Mouse (Mus musculus): ENCODE data around the gene Abca7. TPM values are rescaled to one million over a fixed set of nuclear protein-coding genes. Genes with fewer than 3 reads are reported as not detected.

Abca7 gene
- total RNA-seq, 4 experiments from 2014 or later = 7.3 to 8.6 (median 8.1) TPM

DNA sequence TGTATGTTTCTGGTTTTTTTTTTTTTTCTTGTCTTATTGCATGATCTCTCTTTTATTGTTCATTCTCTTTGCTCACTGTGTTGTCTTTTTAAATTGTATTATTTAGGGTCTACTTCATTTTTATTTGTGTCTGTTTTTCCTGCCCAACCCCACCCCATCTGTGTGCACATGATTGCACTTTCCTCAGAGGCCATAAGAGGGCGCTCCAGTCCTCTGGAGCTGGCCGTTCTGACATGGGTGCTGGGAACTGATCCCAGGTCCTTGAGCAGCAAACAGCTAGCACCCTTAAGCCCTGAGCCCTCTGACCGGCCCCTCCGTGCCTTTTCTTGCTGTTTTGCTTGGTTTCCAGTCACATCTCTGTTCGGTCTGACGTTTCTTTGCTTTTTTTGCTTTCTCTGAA, 4.7 kb upstream of the Abca7 start:
- no peak for DNase-seq (ENCODE audit: low spot score in 2 of 2)

DNA sequence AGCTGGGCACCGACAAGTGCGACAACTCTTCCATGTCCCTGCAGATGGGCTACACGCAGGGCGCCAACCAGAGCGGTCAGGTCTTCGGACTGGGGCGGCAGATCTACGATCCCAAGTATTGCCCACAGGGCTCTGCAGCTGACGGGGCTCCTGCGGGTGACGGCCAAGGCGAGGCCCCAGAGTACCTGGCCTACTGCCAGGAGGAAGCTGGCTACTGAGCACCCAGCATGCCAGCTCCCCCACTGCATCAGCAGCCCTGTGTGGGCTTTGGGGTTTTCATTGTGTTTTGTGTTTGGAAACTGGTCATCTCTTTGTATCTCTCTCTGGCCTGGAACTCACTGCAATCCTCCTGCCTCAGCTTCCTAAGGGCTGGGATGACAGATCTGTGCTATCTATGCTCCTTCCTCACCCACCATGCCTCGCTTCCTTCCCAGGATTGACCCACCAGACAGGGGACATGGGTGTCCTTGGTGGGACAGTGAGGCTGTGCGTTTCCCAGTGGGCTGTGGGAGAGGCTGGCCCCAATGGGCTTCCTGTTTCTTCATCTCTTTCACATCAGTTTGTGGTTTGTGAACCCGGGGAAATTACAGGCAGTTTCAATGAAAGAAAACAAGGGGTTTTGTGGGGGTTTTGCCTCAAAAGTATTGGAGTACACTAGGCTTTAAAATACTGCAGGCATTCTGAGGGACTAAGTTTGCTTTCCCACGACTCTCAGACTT, 1.7 kb upstream of the Abca7 start:
- no peak for DNase-seq (ENCODE audit: low spot score in 2 of 2)

DNA sequence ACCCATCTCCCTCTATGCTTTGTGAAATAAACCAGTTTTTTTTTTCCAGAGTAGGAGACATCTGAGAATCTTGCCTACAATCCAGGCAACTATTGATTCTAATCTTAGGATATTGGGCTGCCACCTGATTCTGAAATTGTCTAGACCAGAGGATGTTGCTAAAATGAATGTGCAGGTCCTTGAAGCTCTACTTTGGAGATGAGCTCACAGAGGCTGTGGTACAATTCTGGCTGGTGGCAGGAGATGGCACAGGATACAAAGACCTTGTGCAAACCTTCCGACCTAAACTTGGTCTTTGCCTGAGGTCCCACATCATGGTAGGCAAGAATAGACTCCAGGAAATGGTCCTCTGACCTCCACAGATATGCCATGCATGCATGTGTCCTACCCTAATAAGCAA, 658 bp upstream of the Abca7 start:
- DNase-seq (ENCODE audit: low spot score in 2 of 2) = no peak

DNA sequence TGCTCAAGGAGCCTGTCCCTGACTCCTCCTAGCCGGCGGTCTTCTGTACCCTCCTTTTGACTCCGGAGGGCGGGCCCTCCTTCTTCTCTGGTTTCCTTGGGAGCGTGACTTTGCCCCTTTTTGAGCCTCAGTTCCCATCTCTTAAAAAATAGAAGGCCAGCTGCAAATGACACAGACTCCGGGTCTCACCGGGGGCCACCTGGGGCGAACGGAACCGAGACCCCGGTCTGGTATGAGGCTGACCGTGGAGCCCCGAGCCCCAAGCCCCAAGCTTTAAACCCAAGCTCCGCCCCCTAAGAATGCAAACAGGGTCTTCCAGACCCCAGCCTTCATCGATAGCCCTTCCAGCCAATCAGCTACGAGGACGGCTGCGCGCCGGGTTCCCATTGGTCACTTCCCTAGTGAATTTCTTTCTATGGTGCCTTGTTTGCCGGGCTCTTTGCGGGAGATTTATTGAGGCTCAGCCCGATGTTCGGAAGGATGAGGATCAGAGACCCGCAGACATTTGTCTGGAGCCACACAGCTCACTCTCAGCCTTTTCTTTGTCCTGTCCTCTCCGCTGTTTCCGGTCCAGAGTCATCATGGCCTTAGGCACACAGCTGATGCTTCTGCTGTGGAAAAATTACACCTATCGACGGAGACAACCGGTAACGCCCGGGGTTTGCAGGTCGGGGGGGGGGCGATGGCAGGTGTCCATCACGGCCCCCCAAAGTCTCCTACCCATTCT, 903 bp downstream of the Abca7 start:
- no peak for DNase-seq (ENCODE audit: low spot score in 2 of 2)

DNA sequence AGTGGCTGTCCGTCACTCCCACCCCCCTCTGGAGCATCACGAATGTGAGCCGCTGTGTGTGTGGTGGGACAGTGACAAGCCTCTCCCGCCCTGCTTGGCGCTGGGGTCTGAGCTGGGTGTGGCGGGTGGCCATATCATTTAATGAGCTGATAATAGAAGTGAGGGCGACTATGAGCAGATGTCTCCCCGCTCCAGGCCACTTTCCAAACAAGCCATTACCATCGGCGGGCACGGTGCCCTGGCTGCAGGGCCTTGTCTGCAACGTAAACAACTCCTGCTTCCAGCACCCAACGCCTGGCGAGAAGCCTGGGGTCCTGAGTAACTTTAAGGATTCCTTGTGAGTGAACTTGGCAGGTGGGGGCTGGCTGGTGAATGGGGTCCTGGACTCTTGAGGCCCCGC, 1.5 kb downstream of the Abca7 start:
- no peak for DNase-seq (ENCODE audit: low spot score in 2 of 2)

DNA sequence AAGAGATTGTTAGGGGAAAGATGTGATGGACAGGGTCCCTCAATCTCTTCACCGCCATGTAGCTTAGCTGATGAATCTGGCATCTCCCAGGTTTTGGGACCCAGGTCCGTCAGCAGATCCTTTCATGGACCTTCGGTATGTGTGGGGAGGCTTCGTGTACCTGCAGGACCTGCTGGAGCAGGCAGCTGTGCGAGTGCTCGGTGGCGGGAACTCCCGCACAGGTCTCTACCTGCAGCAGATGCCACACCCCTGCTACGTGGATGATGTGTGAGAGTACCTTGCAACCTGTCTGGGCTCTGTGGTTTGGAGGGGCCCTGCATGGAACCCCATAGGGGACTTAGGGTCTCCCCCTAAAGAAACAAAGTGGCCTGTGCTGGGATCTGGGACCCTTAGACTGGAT, 5.7 kb downstream of the Abca7 start:
- no peak for DNase-seq (ENCODE audit: low spot score in 2 of 2)

DNA sequence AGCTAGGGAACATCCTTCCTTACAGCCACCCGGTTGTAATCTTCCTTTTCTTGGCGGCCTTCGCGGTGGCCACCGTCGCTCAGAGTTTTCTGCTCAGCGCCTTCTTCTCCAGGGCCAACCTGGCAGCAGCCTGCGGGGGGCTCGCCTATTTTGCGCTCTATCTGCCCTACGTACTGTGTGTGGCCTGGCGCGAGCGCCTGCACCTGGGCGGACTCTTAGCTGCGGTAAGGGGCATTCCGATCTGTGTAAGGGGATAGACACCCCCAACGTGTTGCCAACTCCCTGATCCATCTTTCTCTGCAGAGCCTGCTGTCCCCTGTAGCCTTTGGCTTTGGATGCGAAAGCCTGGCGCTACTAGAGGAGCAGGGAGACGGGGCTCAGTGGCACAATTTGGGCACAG, 6.5 kb downstream of the Abca7 start:
- no peak for DNase-seq (ENCODE audit: low spot score in 2 of 2)

DNA sequence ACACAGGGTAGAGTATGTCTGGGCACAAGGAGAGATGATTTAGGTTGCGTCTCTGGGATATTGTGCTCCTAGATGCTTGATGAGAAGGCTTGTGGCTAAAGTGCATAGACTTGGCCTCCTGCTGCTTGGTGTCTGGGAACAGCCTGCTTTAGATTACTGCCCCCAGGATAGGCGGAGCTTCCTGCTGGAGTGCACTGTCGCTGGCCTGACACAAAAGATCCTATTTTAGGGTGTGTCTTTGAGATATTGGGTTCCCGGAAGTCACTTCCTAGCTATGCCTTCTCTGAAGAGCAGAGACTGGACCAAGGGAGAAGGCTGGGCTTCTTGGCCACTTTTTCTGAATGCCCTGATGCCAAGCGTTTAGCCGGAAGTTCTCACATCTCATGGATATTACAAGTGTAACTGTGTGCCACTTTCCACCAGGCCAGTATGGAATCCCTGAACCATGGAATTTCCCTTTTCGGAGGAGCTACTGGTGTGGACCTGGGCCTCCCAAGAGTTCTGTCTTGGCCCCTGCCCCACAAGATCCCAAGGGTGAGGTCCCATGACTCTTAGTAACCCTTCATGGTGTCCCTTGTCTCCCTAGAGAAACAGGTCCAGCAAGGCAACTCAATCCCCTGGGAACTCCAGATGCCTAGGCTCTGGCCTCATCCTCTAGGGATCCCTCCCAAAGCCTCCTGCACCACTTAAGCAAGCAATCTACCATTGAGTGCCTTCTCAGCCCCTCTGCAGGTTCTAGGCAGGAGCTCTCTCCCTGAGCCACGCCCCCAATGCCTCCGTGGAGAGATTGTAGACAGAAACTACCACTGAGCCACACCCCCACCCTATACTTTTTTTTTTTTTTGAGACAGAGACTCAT, 7.3 kb downstream of the Abca7 start:
- no peak for DNase-seq (ENCODE audit: low spot score in 2 of 2)

DNA sequence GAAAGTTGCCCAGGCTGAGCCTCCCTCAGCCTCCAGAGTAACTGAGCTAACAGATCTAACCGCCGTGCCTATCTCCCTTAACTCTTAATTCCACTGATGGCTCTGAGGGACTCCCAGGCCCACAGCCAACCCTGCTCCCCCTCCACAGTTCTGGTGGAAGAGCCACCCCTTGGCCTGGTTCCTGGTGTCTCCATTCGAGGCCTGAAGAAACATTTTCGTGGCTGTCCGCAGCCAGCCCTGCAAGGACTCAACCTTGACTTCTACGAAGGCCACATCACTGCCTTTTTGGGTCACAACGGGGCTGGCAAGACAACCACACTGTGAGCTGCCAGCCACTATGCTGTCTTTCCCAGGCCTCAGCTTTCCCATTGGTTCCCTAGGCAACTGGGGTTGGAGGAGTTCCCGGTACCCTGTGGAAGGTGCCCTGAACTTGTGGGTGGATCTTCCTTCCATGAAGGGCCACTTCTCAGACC, 8.0 kb downstream of the Abca7 start:
- DNase-seq (ENCODE audit: low spot score in 2 of 2) = no peak

DNA sequence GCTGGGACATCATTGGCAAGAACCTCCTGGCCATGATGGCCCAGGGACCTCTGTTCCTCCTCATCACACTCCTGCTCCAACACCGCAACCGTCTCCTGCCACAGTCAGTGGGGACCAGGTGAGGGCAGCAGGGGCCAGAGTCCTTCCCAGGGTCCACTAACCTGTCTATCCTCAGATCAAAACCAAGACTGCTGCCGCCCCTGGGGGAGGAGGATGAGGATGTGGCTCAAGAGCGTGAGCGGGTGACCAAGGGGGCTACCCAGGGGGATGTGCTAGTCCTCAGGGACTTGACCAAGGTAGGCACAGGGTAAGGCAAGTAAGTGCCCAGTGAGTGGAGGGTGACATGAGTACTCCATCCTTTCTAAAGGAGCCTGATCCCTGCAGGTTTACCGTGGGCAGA, 15.4 kb downstream of the Abca7 start:
- no peak for DNase-seq (ENCODE audit: low spot score in 2 of 2)

DNA sequence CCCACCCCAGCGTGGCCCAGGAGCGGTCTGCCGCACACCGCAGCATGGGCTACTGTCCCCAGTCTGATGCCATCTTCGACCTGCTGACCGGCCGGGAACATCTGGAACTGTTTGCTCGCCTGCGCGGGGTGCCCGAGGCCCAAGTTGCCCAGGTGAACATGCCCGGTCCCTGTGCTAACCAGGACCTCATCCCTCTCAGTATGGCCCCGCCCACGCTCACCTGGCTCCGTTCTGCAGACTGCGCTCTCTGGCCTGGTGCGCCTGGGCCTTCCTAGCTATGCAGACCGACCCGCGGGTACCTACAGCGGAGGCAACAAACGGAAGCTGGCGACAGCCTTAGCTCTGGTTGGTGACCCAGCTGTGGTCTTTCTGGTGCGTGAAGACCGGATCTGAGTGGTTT, 17.3 kb downstream of the Abca7 start:
- no peak for DNase-seq (ENCODE audit: low spot score in 2 of 2)

DNA sequence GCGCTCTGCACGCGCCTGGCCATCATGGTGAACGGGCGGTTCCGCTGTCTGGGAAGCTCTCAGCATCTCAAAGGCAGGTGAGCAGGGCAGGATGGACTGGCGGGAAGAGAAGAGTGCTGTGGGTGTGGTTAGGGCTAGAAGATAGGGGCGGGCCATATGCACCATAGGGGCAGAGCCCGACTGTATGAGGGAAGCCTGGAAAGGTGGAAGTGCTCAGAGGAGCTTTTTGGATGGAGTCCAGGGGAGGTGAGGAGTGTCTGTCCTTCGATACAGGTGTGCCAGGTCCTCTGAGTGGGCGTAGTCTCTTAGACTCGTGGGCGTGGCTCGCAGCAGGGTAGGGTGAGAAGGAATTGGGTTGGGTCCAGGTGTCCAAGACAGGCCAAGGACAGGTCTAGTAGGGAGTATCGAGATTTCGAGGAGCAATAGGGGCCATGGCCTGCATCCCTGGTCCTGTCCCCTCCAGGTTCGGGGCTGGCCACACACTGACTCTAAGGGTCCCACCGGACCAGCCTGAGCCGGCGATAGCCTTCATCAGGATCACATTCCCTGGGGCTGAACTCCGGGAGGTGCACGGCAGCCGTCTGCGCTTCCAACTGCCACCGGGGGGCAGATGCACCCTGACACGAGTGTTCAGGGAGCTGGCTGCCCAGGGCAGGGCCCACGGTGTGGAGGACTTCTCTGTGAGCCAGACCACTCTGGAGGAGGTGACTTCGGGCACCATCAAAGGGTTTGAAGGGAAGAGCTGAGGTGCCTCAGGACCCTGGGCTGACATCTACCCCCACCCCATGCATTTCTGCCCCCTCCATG, 18.4 kb downstream of the Abca7 start:
- no peak for DNase-seq (ENCODE audit: low spot score in 2 of 2)

DNA sequence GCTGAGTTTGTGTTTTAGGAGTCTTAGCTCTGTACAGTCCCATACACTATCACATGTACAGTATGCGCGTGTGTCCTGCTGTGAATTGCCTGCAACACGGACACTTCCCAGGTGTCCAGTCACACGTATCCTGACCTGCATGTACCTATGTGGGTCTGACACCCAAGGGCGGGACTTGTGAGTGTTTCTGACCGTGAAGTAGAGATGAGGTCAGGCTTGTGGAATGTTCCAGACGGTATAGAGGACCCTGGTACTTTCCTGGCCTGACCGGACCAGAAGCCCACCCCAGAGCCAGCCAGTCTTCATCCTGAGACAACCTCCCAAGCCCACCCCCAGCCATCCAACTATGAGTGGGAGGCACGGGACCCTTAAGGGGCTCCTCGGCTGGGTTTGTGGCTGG, 19.3 kb downstream of the Abca7 start:
- no peak for DNase-seq (ENCODE audit: low spot score in 2 of 2)

DNA sequence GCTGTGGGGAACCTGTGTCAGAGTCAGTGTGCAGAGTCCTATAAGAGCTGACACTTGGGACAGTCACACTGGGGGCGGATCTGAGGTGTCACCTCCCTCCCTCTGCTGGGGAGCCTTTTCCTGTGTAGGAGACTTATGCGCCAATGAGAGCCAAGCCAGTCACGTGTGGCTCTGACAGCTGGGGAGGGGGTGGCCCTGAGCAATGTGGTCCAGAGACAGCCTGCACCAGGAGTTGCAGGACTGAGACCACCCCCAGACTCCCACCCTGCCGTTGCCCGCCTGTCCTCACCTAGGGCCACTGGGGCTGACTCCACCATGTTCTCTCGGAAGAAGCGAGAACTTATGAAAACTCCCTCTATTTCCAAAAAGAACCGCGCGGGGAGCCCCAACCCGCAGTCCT, 20.2 kb downstream of the Abca7 start, which contains the start of gene Arhgap45:
Gene Arhgap45, plus strand, starts transcription at position 143 of the 400 bp plus-strand sequence.
- no peak for DNase-seq (ENCODE audit: low spot score in 2 of 2)

DNA sequence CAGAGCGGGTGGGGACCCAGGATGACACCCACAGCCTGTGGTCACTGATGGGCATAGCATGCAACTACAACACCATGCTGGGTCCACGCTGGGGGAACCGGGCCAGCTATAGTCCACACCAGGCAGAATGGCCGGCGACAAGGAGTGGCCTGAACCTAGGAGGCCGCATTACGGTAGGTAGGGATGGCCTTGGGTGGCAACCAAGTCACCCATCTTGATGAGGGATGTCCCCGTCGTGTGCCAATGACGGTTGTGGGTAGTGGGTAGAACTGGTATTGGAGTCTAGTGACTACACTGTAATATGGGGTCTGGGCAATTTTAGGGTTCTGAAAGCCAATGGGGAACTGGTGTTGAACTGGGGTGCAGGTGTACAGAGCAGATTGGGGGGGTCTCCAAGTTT, 20.6 kb downstream of the Abca7 start:
- no peak for DNase-seq (ENCODE audit: low spot score in 2 of 2)

DNA sequence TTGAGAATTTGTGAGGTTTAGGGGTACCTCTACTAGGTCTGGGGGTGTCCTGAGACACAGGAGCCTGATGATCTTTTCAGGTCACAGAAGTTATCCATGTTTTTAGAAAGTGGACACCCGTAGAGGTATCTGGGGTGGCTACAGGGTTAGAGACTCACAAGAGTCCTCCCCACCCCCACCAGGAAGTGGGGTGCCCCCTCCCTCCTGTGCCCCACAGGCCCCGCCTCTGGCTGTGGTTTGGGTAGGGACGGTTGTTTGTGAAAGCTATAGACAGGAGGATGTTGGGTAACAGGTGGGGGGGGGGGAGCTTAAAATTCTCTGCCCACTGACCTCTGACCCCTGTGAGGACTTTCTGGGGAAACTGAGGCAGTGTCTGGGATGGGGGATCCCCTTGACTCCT, 21.1 kb downstream of the Abca7 start:
- no peak for DNase-seq (ENCODE audit: low spot score in 2 of 2)

DNA sequence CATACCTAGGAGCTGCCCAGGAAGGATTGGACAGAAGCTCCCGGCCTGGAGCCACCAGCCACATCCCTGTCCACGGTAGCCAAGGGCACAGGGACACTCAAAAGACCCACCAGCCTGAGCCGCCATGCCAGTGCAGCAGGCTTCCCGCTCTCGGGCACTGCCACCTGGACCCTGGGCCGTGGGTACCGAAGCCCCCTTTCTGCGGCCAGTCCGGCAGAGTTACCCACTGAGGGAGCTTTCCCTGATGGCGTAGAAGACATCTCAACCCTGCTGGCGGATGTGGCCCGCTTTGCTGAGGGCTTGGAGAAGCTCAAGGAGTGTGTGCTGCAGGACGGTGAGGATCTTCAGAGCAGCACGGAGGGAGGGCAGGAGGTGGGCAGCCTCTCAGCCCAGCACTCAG, 21.5 kb downstream of the Abca7 start:
- no peak for DNase-seq (ENCODE audit: low spot score in 2 of 2)

DNA sequence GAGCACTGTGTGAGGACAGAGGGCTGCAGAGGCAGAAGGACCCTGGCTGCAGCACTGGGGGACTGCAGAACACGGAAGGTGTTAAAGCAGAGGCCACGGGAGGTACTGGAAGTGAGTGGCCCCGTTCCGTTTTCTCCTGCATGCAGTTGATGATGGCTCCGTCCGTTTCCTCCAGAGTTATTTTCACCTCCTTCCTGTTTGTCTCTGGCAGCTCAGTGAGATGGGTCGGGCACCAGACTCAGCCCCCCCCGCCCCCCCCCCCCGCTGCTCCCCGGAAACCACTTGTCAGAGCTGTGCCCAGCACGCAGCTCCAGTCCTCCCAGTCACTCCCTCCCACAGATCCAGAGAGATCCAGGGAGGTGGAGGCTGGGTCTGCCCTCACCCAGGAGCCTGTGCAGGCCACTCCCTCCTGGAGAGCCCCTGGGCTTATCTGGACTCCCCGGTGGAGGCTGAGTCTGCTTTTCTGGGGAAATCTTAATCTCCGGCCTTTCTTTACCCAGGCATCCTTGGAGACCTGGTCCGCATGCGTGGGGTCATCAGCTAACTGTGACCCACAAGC, 22.5 kb downstream of the Abca7 start:
- no peak for DNase-seq (ENCODE audit: low spot score in 2 of 2)

DNA sequence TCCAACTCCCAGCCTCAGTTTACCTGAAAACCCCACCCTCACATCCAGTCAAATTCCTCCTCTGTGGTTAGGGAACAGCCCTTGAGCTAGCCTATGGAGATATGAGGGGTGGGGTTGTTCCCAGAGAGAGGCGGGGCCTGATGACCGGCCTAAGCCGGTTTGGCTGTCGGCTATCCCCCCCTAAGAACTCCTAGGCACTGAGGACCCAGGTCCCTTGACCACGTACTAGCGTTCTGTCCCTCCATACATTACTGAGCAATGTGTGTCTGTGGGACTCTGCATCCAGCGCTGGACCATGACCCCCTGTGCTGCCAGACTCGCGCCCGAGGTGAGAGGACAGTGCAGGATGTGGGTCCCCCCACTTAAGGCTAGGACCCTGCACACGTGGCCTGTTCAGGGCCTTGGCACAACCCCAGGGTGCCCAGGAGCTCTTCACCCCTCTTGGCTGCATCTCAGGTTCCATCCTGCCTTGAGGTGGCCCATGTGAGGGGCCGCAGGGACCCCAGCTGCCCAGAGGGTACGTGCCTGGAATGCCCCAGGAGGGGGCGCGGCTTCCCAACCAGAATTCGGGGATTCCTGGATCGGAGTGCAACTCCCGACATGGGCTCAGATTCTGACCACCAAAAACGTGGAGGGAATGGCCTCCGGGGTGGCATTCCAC, 23.3 kb downstream of the Abca7 start:
- DNase-seq (ENCODE audit: low spot score in 2 of 2) = no peak

DNA sequence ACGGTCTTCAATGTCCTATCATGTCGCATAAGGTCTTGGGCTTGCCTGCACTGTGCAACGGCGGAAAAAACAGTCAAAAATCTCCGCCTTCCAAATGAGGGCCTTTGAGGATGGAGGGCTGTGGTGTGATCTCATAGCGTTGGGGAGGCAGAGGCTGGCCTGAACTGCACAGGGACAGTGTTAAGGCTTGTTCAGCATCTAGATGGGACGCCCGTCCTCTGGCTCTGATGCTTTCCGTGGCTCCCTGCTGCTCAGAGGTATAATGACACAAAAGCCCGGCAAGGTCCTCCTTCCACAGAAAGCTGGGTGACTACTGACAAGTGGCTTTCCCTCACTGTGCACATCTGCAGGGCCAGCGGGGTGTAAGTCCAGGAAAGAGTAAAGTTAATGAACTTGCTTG, 23.9 kb downstream of the Abca7 start:
- no peak for DNase-seq (ENCODE audit: low spot score in 2 of 2)
